Mouse (Mus musculus): ENCODE results near the gene Adam22. TPM values are rescaled to one million over a fixed set of nuclear protein-coding genes. Genes with fewer than 3 reads are reported as not detected.

The Adam22 gene
- polyA plus RNA-seq, 1 experiment from 2014 or later, result 0.24 TPM

GRCm38 (mm10) chr5:8146146-8146545, 221.8 kb downstream of the Adam22 start:
- Histone ChIP-seq H3K4me1 (replicated peaks) (no peaks in the 10 kb centered on the region), H3K9me3 (replicated peaks) (no peaks in the 10 kb centered on the region), H3K4me2 (no peak overlapping the region), H3K4me3 (replicated peaks) (no peak overlapping the region), H3K27ac (replicated peaks) (no peak overlapping the region), H3K36me3 (replicated peaks) (no peaks in the 10 kb centered on the region), H3K9ac (no peak overlapping the region), H3K27me3 (no peaks in the 10 kb centered on the region)
- no peak for ATAC-seq (ENCODE audit: insufficient read depth)
- WGBS (ENCODE audit: insufficient replicate concordance), result 66% methylated on average over 2 of the region's 2 CpGs

DNA sequence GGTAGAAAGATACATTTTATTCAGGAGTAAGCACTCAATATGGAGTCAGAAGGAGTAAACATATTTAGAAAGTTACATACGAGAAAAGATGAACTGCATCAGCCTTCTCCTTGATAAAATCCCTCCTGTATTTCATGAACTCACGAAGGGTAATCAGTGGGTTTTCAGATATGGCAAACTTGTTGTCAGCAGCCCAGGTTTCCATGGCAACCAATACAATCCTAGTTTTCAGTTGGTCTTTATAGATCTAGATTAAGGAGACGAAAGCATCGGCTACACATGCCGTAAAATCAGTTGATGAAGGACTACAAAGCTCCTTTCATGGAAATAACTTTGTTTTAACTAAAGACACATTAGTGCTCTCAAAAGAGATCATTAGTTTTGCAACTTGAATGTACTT, 222.5 kb downstream of the Adam22 start:
- Histone ChIP-seq H3K4me3 (replicated peaks) (no peak overlapping the region), H3K27me3 (no peaks in the 10 kb centered on the region), H3K36me3 (replicated peaks) (no peaks in the 10 kb centered on the region), H3K9ac (no peak overlapping the region), H3K4me1 (replicated peaks) (no peaks in the 10 kb centered on the region), H3K4me2 (no peak overlapping the region), H3K9me3 (replicated peaks) (no peaks in the 10 kb centered on the region), H3K27ac (replicated peaks) (no peak overlapping the region)
- no peak for ATAC-seq (ENCODE audit: insufficient read depth)
- 58% methylated on average over 5 of the region's 5 CpGs for WGBS (ENCODE audit: insufficient replicate concordance)

DNA sequence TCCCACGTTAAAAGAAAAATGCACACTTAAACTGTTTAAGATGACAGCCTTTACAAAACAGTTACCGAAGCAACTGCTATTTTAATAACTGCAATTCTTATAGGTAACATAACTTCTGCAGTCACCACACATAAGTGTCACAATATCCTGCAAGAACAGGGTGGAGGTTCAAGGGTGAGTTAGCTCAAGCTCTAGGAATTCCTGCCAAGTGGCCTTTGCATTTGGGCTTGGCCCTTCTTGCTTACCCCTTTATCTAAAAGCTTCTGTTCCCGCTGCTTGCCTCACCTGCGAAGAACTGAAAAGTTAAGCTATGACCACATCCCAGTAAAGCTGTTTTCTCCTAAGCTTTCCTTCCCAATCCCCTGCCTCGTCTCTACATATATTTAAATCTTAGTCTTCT, 235.4 kb downstream of the Adam22 start:
- Histone ChIP-seq H3K9ac (no peak overlapping the region), H3K4me3 (replicated peaks) (no peak overlapping the region), H3K36me3 (replicated peaks) (no peaks in the 10 kb centered on the region), H3K9me3 (replicated peaks) (no peaks in the 10 kb centered on the region), H3K4me2 (no peak overlapping the region), H3K4me1 (replicated peaks) (no peaks in the 10 kb centered on the region), H3K27ac (replicated peaks) (no peak overlapping the region), H3K27me3 (no peaks in the 10 kb centered on the region)
- ATAC-seq (ENCODE audit: insufficient read depth), result no peak
- WGBS (ENCODE audit: insufficient replicate concordance), result 69% methylated on average over 5 of the region's 5 CpGs

- Histone ChIP-seq H3K9ac (no peak overlapping the region), H3K9me3 (replicated peaks) (no peaks in the 10 kb centered on the region), H3K27me3 (no peaks in the 10 kb centered on the region), H3K4me1 (replicated peaks) (no peaks in the 10 kb centered on the region), H3K27ac (replicated peaks) (no peak overlapping the region), H3K36me3 (replicated peaks) (no peaks in the 10 kb centered on the region), H3K4me2 (no peak overlapping the region), H3K4me3 (replicated peaks) (no peak overlapping the region)
- no peak for ATAC-seq (ENCODE audit: insufficient read depth)
- WGBS (ENCODE audit: insufficient replicate concordance), result 58% methylated on average over 8 of the region's 8 CpGs
Measured at GRCm38 (mm10) chr5:8131918-8132317, 236.0 kb downstream of the Adam22 start.

DNA sequence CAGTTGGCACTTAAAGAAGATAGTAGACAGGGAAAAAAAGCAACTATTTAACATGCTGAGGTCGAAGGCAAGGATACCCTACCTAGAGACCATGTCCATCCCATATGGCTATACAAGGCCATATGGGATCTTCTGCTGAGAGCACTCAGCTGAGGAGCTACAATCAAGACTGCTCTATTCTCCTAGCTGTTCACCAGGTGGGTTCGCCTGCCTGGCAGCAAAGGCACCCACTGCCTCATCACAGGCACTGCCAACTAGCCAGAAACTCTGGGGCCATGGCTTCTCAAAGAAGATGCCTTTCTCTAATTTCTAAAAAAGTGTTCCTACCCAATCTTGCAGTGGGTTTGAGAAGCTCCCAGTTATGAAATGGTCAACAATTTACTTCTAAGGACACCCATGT, 238.2 kb downstream of the Adam22 start:
- 51% methylated on average over 2 of the region's 2 CpGs for WGBS (ENCODE audit: insufficient replicate concordance)
- no peaks in the 10 kb centered on the region for H3K27me3 ChIP-seq
- H3K4me1 ChIP-seq (replicated peaks), result no peaks in the 10 kb centered on the region
- no peaks in the 10 kb centered on the region for H3K9me3 ChIP-seq (replicated peaks)
- no peak overlapping the region for H3K4me2 ChIP-seq
- H3K36me3 ChIP-seq (replicated peaks), result no peaks in the 10 kb centered on the region
- H3K27ac ChIP-seq (replicated peaks), result no peak overlapping the region
- no peak for ATAC-seq (ENCODE audit: insufficient read depth)
- H3K4me3 ChIP-seq (replicated peaks), result no peak overlapping the region
- H3K9ac ChIP-seq, result no peak overlapping the region

DNA sequence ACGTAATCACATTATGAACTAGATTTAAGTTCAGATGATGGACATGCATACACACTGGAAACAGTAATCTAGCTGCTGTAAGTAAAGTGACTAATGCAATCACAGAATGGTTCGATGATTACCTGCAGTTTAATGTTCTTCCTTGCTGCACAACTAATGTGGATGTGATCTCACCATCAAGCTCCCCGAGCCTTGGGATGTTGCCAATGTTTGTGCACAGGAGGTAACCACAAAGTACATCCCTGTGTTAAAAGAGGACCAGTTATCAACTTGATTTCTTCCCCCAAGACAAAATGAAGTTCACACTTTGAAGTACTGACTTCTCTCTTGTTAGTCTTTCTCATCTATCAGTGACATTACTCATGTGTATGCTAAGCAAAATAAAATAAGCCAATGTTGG, 247.0 kb downstream of the Adam22 start:
- ATAC-seq (ENCODE audit: insufficient read depth), result no peak
- Histone ChIP-seq H3K36me3 (replicated peaks) (no peaks in the 10 kb centered on the region), H3K4me1 (replicated peaks) (no peaks in the 10 kb centered on the region), H3K9me3 (replicated peaks) (no peaks in the 10 kb centered on the region), H3K9ac (no peak overlapping the region), H3K27me3 (no peaks in the 10 kb centered on the region), H3K4me3 (replicated peaks) (no peak overlapping the region), H3K27ac (replicated peaks) (no peak overlapping the region), H3K4me2 (no peak overlapping the region)
- WGBS (ENCODE audit: insufficient replicate concordance), result 58% methylated on average over 3 of the region's 3 CpGs

DNA sequence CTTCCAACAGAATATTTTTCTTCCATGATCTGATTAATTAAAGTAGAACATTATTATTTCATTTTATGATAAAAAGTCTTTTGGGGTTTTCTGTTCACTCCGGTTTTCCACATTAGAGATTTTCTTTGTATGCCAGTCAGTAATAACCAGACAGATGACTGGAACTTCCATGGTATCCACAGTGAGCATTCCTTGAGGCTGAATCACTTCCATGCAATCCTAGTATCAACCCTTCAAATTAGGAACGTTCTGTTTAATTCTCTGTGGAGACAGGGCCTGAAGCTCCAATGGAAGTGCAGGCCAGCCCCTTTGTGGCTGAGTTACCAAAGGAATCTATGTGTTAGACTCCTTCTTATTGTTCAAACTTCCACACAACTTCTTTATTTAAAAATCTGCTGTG, 247.9 kb downstream of the Adam22 start:
- H3K4me3 ChIP-seq (replicated peaks), result no peak overlapping the region
- no peaks in the 10 kb centered on the region for H3K27me3 ChIP-seq
- H3K4me2 ChIP-seq, result no peak overlapping the region
- no peak for ATAC-seq (ENCODE audit: insufficient read depth)
- no peaks in the 10 kb centered on the region for H3K36me3 ChIP-seq (replicated peaks)
- H3K9me3 ChIP-seq (replicated peaks), result no peaks in the 10 kb centered on the region
- no peak overlapping the region for H3K27ac ChIP-seq (replicated peaks)
- H3K9ac ChIP-seq, result no peak overlapping the region
- 49% methylated on average over 2 of the region's 2 CpGs for WGBS (ENCODE audit: insufficient replicate concordance)
- H3K4me1 ChIP-seq (replicated peaks), result no peaks in the 10 kb centered on the region

GRCm38 (mm10) chr5:8116561-8117168, 251.3 kb downstream of the Adam22 start:
- no peaks in the 10 kb centered on the region for H3K27me3 ChIP-seq
- H3K4me1 ChIP-seq (replicated peaks), result no peaks in the 10 kb centered on the region
- 59% methylated on average over 5 of the region's 5 CpGs for WGBS (ENCODE audit: insufficient replicate concordance)
- H3K27ac ChIP-seq (replicated peaks), result no peak overlapping the region
- H3K9ac ChIP-seq, result no peak overlapping the region
- no peak for ATAC-seq (ENCODE audit: insufficient read depth)
- H3K36me3 ChIP-seq (replicated peaks), result no peaks in the 10 kb centered on the region
- H3K9me3 ChIP-seq (replicated peaks), result no peaks in the 10 kb centered on the region
- H3K4me3 ChIP-seq (replicated peaks), result no peak overlapping the region
- H3K4me2 ChIP-seq, result no peak overlapping the region

- no peak overlapping the region for H3K27ac ChIP-seq (replicated peaks)
- H3K4me3 ChIP-seq (replicated peaks), result no peak overlapping the region
- H3K4me1 ChIP-seq (replicated peaks), result no peaks in the 10 kb centered on the region
- no peaks in the 10 kb centered on the region for H3K36me3 ChIP-seq (replicated peaks)
- no peak for ATAC-seq (ENCODE audit: insufficient read depth)
- WGBS (ENCODE audit: insufficient replicate concordance), result 61% methylated on average over 5 of the region's 5 CpGs
- no peak overlapping the region for H3K9ac ChIP-seq
- no peaks in the 10 kb centered on the region for H3K27me3 ChIP-seq
- no peak overlapping the region for H3K4me2 ChIP-seq
- no peaks in the 10 kb centered on the region for H3K9me3 ChIP-seq (replicated peaks)
Measured at GRCm38 (mm10) chr5:8112246-8112645, 255.7 kb downstream of the Adam22 start.

GRCm38 (mm10) chr5:8111691-8112090, 256.3 kb downstream of the Adam22 start:
- H3K4me1 ChIP-seq (replicated peaks), result no peaks in the 10 kb centered on the region
- H3K9ac ChIP-seq, result no peak overlapping the region
- no peak overlapping the region for H3K4me3 ChIP-seq (replicated peaks)
- 72% methylated on average over 3 of the region's 3 CpGs for WGBS (ENCODE audit: insufficient replicate concordance)
- ATAC-seq (ENCODE audit: insufficient read depth), result no peak
- no peaks in the 10 kb centered on the region for H3K9me3 ChIP-seq (replicated peaks)
- H3K27me3 ChIP-seq, result no peaks in the 10 kb centered on the region
- H3K36me3 ChIP-seq (replicated peaks), result no peaks in the 10 kb centered on the region
- no peak overlapping the region for H3K27ac ChIP-seq (replicated peaks)
- H3K4me2 ChIP-seq, result no peak overlapping the region

DNA sequence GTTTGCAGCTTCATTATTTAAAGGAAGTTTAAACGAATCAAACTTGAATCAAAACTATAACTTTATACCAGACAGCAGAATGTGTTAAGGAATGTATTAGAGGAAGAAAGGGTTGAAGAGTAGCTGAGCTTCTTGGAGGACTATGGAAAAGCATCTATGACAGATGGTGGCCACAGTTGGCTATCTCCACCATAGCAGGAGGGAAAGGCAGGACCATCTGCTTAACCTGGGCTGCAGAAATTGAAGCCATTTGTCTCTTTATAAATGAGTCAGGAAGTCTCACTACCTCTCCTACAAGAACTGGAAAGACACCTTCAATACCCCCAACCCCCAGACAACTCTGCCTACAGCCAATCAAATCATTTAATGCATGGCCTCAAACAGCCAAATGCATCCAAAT, 272.3 kb downstream of the Adam22 start:
- Histone ChIP-seq H3K9ac (no peak overlapping the region), H3K36me3 (replicated peaks) (no peaks in the 10 kb centered on the region), H3K9me3 (replicated peaks) (no peaks in the 10 kb centered on the region), H3K4me2 (no peak overlapping the region), H3K4me1 (replicated peaks) (no peaks in the 10 kb centered on the region), H3K27me3 (no peaks in the 10 kb centered on the region), H3K27ac (replicated peaks) (no peak overlapping the region), H3K4me3 (replicated peaks) (no peak overlapping the region)
- ATAC-seq (ENCODE audit: insufficient read depth), result no peak
- 47% methylated on average over 1 of the region's 1 CpGs for WGBS (ENCODE audit: insufficient replicate concordance)

DNA sequence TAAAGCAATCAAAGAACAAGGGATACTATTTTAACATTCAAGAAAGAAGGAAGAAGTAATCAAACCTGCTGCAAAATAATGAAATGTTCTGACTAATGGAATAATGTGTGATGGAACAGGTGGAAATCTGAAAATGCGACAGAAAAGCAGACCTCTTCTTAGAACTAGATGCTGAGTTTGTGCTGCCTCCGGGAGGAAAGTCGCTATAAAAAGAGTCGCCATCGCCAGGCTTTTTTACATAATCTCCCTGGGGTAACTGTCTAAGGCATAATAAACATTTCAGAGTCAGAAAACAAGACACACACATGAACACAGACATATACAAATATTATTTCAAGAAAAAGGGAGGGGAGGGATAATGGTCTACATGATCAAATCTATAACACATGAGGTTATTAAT, 273.0 kb downstream of the Adam22 start:
- no peak overlapping the region for H3K4me2 ChIP-seq
- no peak overlapping the region for H3K27ac ChIP-seq (replicated peaks)
- no peaks in the 10 kb centered on the region for H3K9me3 ChIP-seq (replicated peaks)
- no peak overlapping the region for H3K9ac ChIP-seq
- no peaks in the 10 kb centered on the region for H3K4me1 ChIP-seq (replicated peaks)
- H3K36me3 ChIP-seq (replicated peaks), result no peaks in the 10 kb centered on the region
- WGBS (ENCODE audit: insufficient replicate concordance), result 73% methylated on average over 5 of the region's 5 CpGs
- ATAC-seq (ENCODE audit: insufficient read depth), result no peak
- H3K27me3 ChIP-seq, result no peaks in the 10 kb centered on the region
- no peak overlapping the region for H3K4me3 ChIP-seq (replicated peaks)

Data from liver, embryonic 15.5 days (tissue).